Mouse (Mus musculus) hindbrain, embryonic 15.5 days (tissue): ENCODE measurements around the gene H2-Oa. TPM values are rescaled to one million over a fixed set of nuclear protein-coding genes. Genes with fewer than 3 reads are reported as not detected.

Experiments used
- ATAC-seq: fragments of 200-750 bp; cut with Nextera tagmentation; 2 replicates; pipeline ENCODE4 v1.8.0; 2017; ENCODE audit warnings: low read depth, moderate number of reproducible peaks, moderate TSS enrichment; ENCODE audit not compliant: low FRiP score
- H3K27ac ChIP-seq: fragments of 300-500 bp; sonication (generic); replicated peaks from 2 replicates; pipeline ENCODE4 v1.5.1; 2015; ENCODE audit warnings: mild to moderate bottlenecking, inconsistent platforms
- H3K27me3 ChIP-seq: fragments of 300-500 bp; sonication (generic); 2 replicates; pipeline ENCODE4 v1.6.1; 2015; ENCODE audit warnings: control low read depth, inconsistent platforms
- H3K36me3 ChIP-seq: fragments of 300-500 bp; sonication (generic); 2 replicates; pipeline ENCODE4 v1.6.1; 2015; ENCODE audit warnings: control low read depth, inconsistent platforms
- H3K4me1 ChIP-seq: fragments of 300-500 bp; sonication (generic); replicated peaks from 2 replicates; pipeline ENCODE4 v1.6.1; 2015; ENCODE audit warnings: control low read depth, inconsistent platforms
- H3K4me2 ChIP-seq: fragments of 300-500 bp; sonication (generic); 2 replicates; pipeline ENCODE4 v1.6.1; 2015; ENCODE audit warnings: moderate library complexity, mild to moderate bottlenecking, inconsistent platforms
- H3K4me3 ChIP-seq: fragments of 300-500 bp; sonication (generic); 2 replicates; pipeline ENCODE4 v1.5.1; 2015; ENCODE audit warnings: mild to moderate bottlenecking, inconsistent platforms
- H3K9ac ChIP-seq: fragments of 300-500 bp; sonication (generic); 2 replicates; pipeline ENCODE4 v1.6.1; 2015; ENCODE audit warnings: inconsistent platforms
- H3K9me3 ChIP-seq: fragments of 300-500 bp; sonication (generic); 2 replicates; pipeline ENCODE4 v1.6.1; 2016; ENCODE audit warnings: control low read depth, inconsistent platforms
- WGBS: fragments of 180-500 bp; shearing (Covaris S2); methylation state at CpG from one replicate; pipeline ENCODE4 v1.1.7; 2015; 5-methylcytosine and 5-hydroxymethylcytosine counted together
- polyA plus RNA-seq: library from polyadenylated mRNA; unstranded; fragments of >200 nt; fragmentation: Nextera tagmentation; extraction: Ambion mirVana; gene quantifications from 2 replicates; pipeline ENCODE4 v1.2.1, GENCODE M21; 2015

The H2-Oa gene
- polyA plus RNA-seq, 1 experiment from 2014 or later: 0.14 TPM

GRCm38 (mm10) chr17:34087386-34087785 is 4.8 kb upstream of the H2-Oa start:
- ATAC-seq: no peak
- Histone ChIP-seq H3K27ac (no peak overlapping the region), H3K9me3 (no peaks in the 10 kb centered on the region), H3K27me3 (no peaks in the 10 kb centered on the region), H3K9ac (no peak overlapping the region), H3K36me3 (no peaks in the 10 kb centered on the region), H3K4me3 (no peak overlapping the region), H3K4me2 (no peak overlapping the region), H3K4me1 (0 out of 2 replicates have a peak, but pooled peaks cover 4% of the 10 kb centered on the region)
- 46% methylated on average over 2 of the region's 2 CpGs for WGBS

GRCm38 (mm10) chr17:34088124-34088523 is 4.0 kb upstream of the H2-Oa start:
- ATAC-seq: no peak
- Histone ChIP-seq H3K4me1 (0 out of 2 replicates have a peak, but pooled peaks cover 2% of the 10 kb centered on the region), H3K36me3 (no peaks in the 10 kb centered on the region), H3K9me3 (no peaks in the 10 kb centered on the region), H3K27ac (no peak overlapping the region), H3K4me2 (no peak overlapping the region), H3K4me3 (no peak overlapping the region), H3K27me3 (no peaks in the 10 kb centered on the region), H3K9ac (no peak overlapping the region)
- WGBS: 85% methylated on average over 11 of the region's 11 CpGs

- Histone ChIP-seq H3K9ac (no peak overlapping the region), H3K4me3 (no peak overlapping the region), H3K27ac (no peak overlapping the region), H3K27me3 (no peaks in the 10 kb centered on the region), H3K9me3 (no peaks in the 10 kb centered on the region), H3K4me1 (no peaks in the 10 kb centered on the region), H3K36me3 (no peaks in the 10 kb centered on the region), H3K4me2 (no peak overlapping the region)
- 55% methylated on average over 7 of the region's 7 CpGs for WGBS
- no peak for ATAC-seq
These were observed 1.2 kb upstream of the H2-Oa start for GRCm38 (mm10) chr17:34090923-34091322.

GRCm38 (mm10) chr17:34093199-34093874 is 1.2 kb downstream of the H2-Oa start:
- ATAC-seq: no peak
- no peaks in the 10 kb centered on the region for H3K27me3 ChIP-seq
- 35% methylated on average over 7 of the region's 7 CpGs for WGBS
- H3K36me3 ChIP-seq: no peaks in the 10 kb centered on the region
- no peaks in the 10 kb centered on the region for H3K4me1 ChIP-seq
- no peaks in the 10 kb centered on the region for H3K9me3 ChIP-seq
- no peak overlapping the region for H3K9ac ChIP-seq
- no peak overlapping the region for H3K4me3 ChIP-seq
- no peak overlapping the region for H3K4me2 ChIP-seq
- H3K27ac ChIP-seq: no peak overlapping the region

GRCm38 (mm10) chr17:34094283-34095035 is 2.3 kb downstream of the H2-Oa start:
- Histone ChIP-seq H3K4me3 (no peak overlapping the region), H3K9ac (no peak overlapping the region), H3K27ac (no peak overlapping the region), H3K36me3 (no peaks in the 10 kb centered on the region), H3K4me2 (no peak overlapping the region), H3K4me1 (no peaks in the 10 kb centered on the region), H3K27me3 (no peaks in the 10 kb centered on the region), H3K9me3 (no peaks in the 10 kb centered on the region)
- WGBS: 88% methylated on average over 27 of the region's 27 CpGs
- no peak for ATAC-seq

- Histone ChIP-seq H3K27me3 (no peaks in the 10 kb centered on the region), H3K27ac (no peak overlapping the region), H3K36me3 (no peaks in the 10 kb centered on the region), H3K4me2 (no peak overlapping the region), H3K4me1 (peaks cover under 1% of the 10 kb centered on the region; the same call in 1 of the 2 replicates), H3K4me3 (no peak overlapping the region), H3K9ac (no peak overlapping the region), H3K9me3 (no peaks in the 10 kb centered on the region)
- no peak for ATAC-seq
- WGBS: 74% methylated on average over 3 of the region's 3 CpGs
These were observed 4.4 kb downstream of the H2-Oa start for GRCm38 (mm10) chr17:34096497-34097010.

GRCm38 (mm10) chr17:34097272-34097671 is 5.1 kb downstream of the H2-Oa start:
- no peak for ATAC-seq
- Histone ChIP-seq H3K36me3 (no peaks in the 10 kb centered on the region), H3K27ac (no peak overlapping the region), H3K4me2 (no peak overlapping the region), H3K27me3 (no peaks in the 10 kb centered on the region), H3K9ac (no peak overlapping the region), H3K4me3 (no peak overlapping the region), H3K9me3 (no peaks in the 10 kb centered on the region), H3K4me1 (peaks cover 4% of the 10 kb centered on the region; the same call in 1 of the 2 replicates)
- 71% methylated on average over 5 of the region's 5 CpGs for whole genome bisulfite sequencing

GRCm38 (mm10) chr17:34098709-34099479 is 6.8 kb downstream of the H2-Oa start:
- Histone ChIP-seq H3K9me3 (no peaks in the 10 kb centered on the region), H3K4me2 (no peak overlapping the region), H3K27ac (no peak overlapping the region), H3K4me3 (no peak overlapping the region), H3K36me3 (no peaks in the 10 kb centered on the region), H3K4me1 (peaks cover 4% of the 10 kb centered on the region; the same call in 1 of the 2 replicates), H3K27me3 (no peaks in the 10 kb centered on the region), H3K9ac (no peak overlapping the region)
- no peak for ATAC-seq
- 69% methylated on average over 10 of the region's 10 CpGs for WGBS

GRCm38 (mm10) chr17:34099531-34099930 is 7.4 kb downstream of the H2-Oa start:
- Histone ChIP-seq H3K27me3 (no peaks in the 10 kb centered on the region), H3K4me1 (peaks cover 4% of the 10 kb centered on the region; the same call in 1 of the 2 replicates), H3K9me3 (no peaks in the 10 kb centered on the region), H3K27ac (no peak overlapping the region), H3K9ac (no peak overlapping the region), H3K36me3 (no peaks in the 10 kb centered on the region), H3K4me3 (no peak overlapping the region), H3K4me2 (no peak overlapping the region)
- WGBS: 48% methylated on average over 5 of the region's 5 CpGs
- no peak for ATAC-seq

GRCm38 (mm10) chr17:34101185-34101584 is 9.0 kb downstream of the H2-Oa start:
- Histone ChIP-seq H3K9me3 (no peaks in the 10 kb centered on the region), H3K27ac (no peak overlapping the region), H3K36me3 (no peaks in the 10 kb centered on the region), H3K27me3 (no peaks in the 10 kb centered on the region), H3K4me2 (no peak overlapping the region), H3K4me1 (peaks cover 4% of the 10 kb centered on the region; the same call in 1 of the 2 replicates), H3K4me3 (0 out of 2 replicates have a peak overlapping the region, but pooled peaks have one; percentile 6), H3K9ac (no peak overlapping the region)
- WGBS: 33% methylated on average over 5 of the region's 5 CpGs
- ATAC-seq: peak; percentile 27; the same call in 1 of the 2 replicates

- no peaks in the 10 kb centered on the region for H3K9me3 ChIP-seq
- H3K27ac ChIP-seq: no peak overlapping the region
- 0 out of 2 replicates have a peak overlapping the region, but pooled peaks have one; percentile 6 for H3K4me3 ChIP-seq
- 5% methylated on average over 12 of the region's 12 CpGs for WGBS
- no peaks in the 10 kb centered on the region for H3K36me3 ChIP-seq
- H3K4me2 ChIP-seq: peak overlapping the region; percentile 50
- no peak overlapping the region for H3K9ac ChIP-seq
- no peaks in the 10 kb centered on the region for H3K27me3 ChIP-seq
- ATAC-seq: peak; percentile 71; the same call in 1 of the 2 replicates
- peaks cover 4% of the 10 kb centered on the region; the same call in 1 of the 2 replicates for H3K4me1 ChIP-seq
These were observed 9.5 kb downstream of the H2-Oa start for GRCm38 (mm10) chr17:34101604-34102032.
